ENCODE assay signal across 26 mouse cellular contexts in genomic region chr16:78442830-78443229, GRCm38 (mm10).
DNase-seq lines count a peak whose midpoint lies in the region; ATAC-seq lines count a peak whose summit lies in the region.
"Had no signal": no experiment of that assay in that cellular context is flagged by ENCODE, and none has a peak within 500 bp of the region (broad histone marks: within the 10 kb centered on the region; RNA-seq: fewer than 3 reads in every experiment).

No protein-coding gene starts in this region.

- H3K4me3 ChIP-seq in forebrain, embryonic 16.5 days (replicated peaks; ENCODE audit: low read length) = no peak overlapping the region
- H3K4me3 ChIP-seq in forebrain, embryonic 11.5 days (ENCODE audit: low read depth, low read length) = no peak overlapping the region
- H3K4me3 ChIP-seq in midbrain, embryonic 16.5 days (ENCODE audit: low read depth, low read length) = no peak overlapping the region
- H3K4me3 ChIP-seq in midbrain, embryonic 10.5 days = no peak overlapping the region
- H3K4me3 ChIP-seq: embryonic facial prominence, embryonic 13.5 days; forebrain, embryonic 10.5 days; heart, embryonic 13.5 days; hindbrain, embryonic 10.5 days; limb, embryonic 12.5 days; liver, embryonic 15.5 days; neural tube, embryonic 12.5 days had no signal

- peak; percentile 47; the same call in 1 of the 2 replicates for ATAC-seq in forebrain, embryonic 16.5 days
- no peak for ATAC-seq in forebrain, embryonic 11.5 days (replicated peaks; ENCODE audit: low FRiP score)
- ATAC-seq in midbrain, embryonic 16.5 days = peak; percentile 76

- no peak overlapping the region for H3K4me2 ChIP-seq in forebrain, embryonic 16.5 days (ENCODE audit: low read length)
- H3K4me2 ChIP-seq in forebrain, embryonic 11.5 days (ENCODE audit: low read depth, low read length, severe bottlenecking) = no peak overlapping the region
- no peak overlapping the region for H3K4me2 ChIP-seq in midbrain, embryonic 16.5 days (ENCODE audit: low read length)
- H3K4me2 ChIP-seq: embryonic facial prominence, embryonic 13.5 days; heart, embryonic 13.5 days; limb, embryonic 12.5 days; liver, embryonic 15.5 days; lung, embryonic 14.5 days; neural tube, embryonic 12.5 days had no signal

- H3K9me3 ChIP-seq in forebrain, embryonic 16.5 days (ENCODE audit: control insufficient read depth, low read length) = no peaks in the 10 kb centered on the region
- no peaks in the 10 kb centered on the region for H3K9me3 ChIP-seq in forebrain, embryonic 11.5 days (ENCODE audit: control insufficient read depth, low read length)
- H3K9me3 ChIP-seq in midbrain, embryonic 16.5 days (replicated peaks; ENCODE audit: control insufficient read depth, low read length, poor library complexity, severe bottlenecking) = no peaks in the 10 kb centered on the region
- no peaks in the 10 kb centered on the region for H3K9me3 ChIP-seq in midbrain, embryonic 10.5 days (replicated peaks)
- H3K9me3 ChIP-seq: embryonic facial prominence, embryonic 13.5 days; forebrain, embryonic 10.5 days; liver, embryonic 15.5 days; neural tube, embryonic 12.5 days had no signal

- H3K27me3 ChIP-seq in forebrain, embryonic 16.5 days (replicated peaks; ENCODE audit: control insufficient read depth, insufficient read depth, low read length) = no peaks in the 10 kb centered on the region
- H3K27me3 ChIP-seq in forebrain, embryonic 11.5 days (ENCODE audit: control insufficient read depth, insufficient read depth, low read length) = no peaks in the 10 kb centered on the region
- H3K27me3 ChIP-seq in midbrain, embryonic 16.5 days (ENCODE audit: control insufficient read depth, insufficient read depth, low read depth, low read length) = no peaks in the 10 kb centered on the region
- no peaks in the 10 kb centered on the region for H3K27me3 ChIP-seq in midbrain, embryonic 10.5 days (ENCODE audit: low read depth, poor library complexity, severe bottlenecking)
- H3K27me3 ChIP-seq: embryonic facial prominence, embryonic 13.5 days; heart, embryonic 13.5 days; limb, embryonic 12.5 days; liver, embryonic 15.5 days; neural tube, embryonic 12.5 days had no signal

- H3K27ac ChIP-seq in forebrain, embryonic 16.5 days (ENCODE audit: low read length) = no peak overlapping the region
- H3K27ac ChIP-seq in forebrain, embryonic 11.5 days (ENCODE audit: low read depth, low read length) = no peak overlapping the region
- H3K27ac ChIP-seq in midbrain, embryonic 16.5 days (ENCODE audit: low read length) = peak overlapping the region; percentile 61
- no peak overlapping the region for H3K27ac ChIP-seq in midbrain, embryonic 10.5 days (replicated peaks)
- H3K27ac ChIP-seq: embryonic facial prominence, embryonic 13.5 days; forebrain, embryonic 10.5 days; heart, embryonic 13.5 days; hindbrain, embryonic 10.5 days; limb, embryonic 12.5 days; liver, embryonic 15.5 days; neural tube, embryonic 12.5 days had no signal

- no peak for DNase-seq in forebrain, embryonic 11.5 days (ENCODE audit: low spot score)
- peak; percentile 12 for DNase-seq in layer of hippocampus, adult 11-12 months (ENCODE audit: low spot score)
- DNase-seq in layer of hippocampus, adult 8-10 months (ENCODE audit: low spot score in 2 of 2) = no peak
- no peak for DNase-seq in midbrain, embryonic 10.5 days (ENCODE audit: low spot score)
- peak; percentile 47 for DNase-seq in telencephalon, adult 2 months (ENCODE audit: low read depth, low spot score)
- DNase-seq in ovary, postnatal 36 days (ENCODE audit: low spot score) = no peak
- DNase-seq: adrenal gland, adult 8-10 months; cerebellum, adult 11-12 months; cerebellum, adult 9-11 months; gastrocnemius, postnatal 10 days; heart, postnatal 14 days; kidney, adult 11 months; kidney, postnatal 14 days; lung, embryonic 14.5 days; lung, postnatal 14 days; right cerebral cortex, postnatal 14 days had no signal

- no peaks in the 10 kb centered on the region for H3K4me1 ChIP-seq in forebrain, embryonic 16.5 days (replicated peaks; ENCODE audit: control insufficient read depth, insufficient read depth, low read length)
- no peaks in the 10 kb centered on the region for H3K4me1 ChIP-seq in forebrain, embryonic 11.5 days (replicated peaks; ENCODE audit: control insufficient read depth, insufficient read depth, low read length)
- peaks cover 5% of the 10 kb centered on the region; the same call in 1 of the 2 replicates for H3K4me1 ChIP-seq in midbrain, embryonic 16.5 days (ENCODE audit: control insufficient read depth, insufficient read depth, low read length)
- no peaks in the 10 kb centered on the region for H3K4me1 ChIP-seq in midbrain, embryonic 10.5 days
- H3K4me1 ChIP-seq: embryonic facial prominence, embryonic 13.5 days; heart, embryonic 13.5 days; hindbrain, embryonic 10.5 days; limb, embryonic 12.5 days; liver, embryonic 15.5 days; neural tube, embryonic 12.5 days had no signal

- no peak overlapping the region for H3K9ac ChIP-seq in forebrain, embryonic 16.5 days (replicated peaks; ENCODE audit: low read depth, low read length)
- no peak overlapping the region for H3K9ac ChIP-seq in forebrain, embryonic 11.5 days (ENCODE audit: low read length)
- H3K9ac ChIP-seq in midbrain, embryonic 16.5 days (ENCODE audit: low read depth, low read length) = no peak overlapping the region
- H3K9ac ChIP-seq: embryonic facial prominence, embryonic 13.5 days; heart, embryonic 13.5 days; limb, embryonic 12.5 days; liver, embryonic 15.5 days; lung, embryonic 14.5 days; neural tube, embryonic 12.5 days had no signal

- WGBS in forebrain, embryonic 16.5 days = 91% methylated on average over 7 of the region's 7 CpGs
- WGBS in forebrain, embryonic 11.5 days = 93% methylated on average over 7 of the region's 7 CpGs
- 74% methylated on average over 7 of the region's 7 CpGs for WGBS in midbrain, embryonic 16.5 days
- WGBS in midbrain, embryonic 10.5 days = 91% methylated on average over 7 of the region's 7 CpGs

- H3K36me3 ChIP-seq in forebrain, embryonic 16.5 days (ENCODE audit: control insufficient read depth, insufficient read depth) = no peaks in the 10 kb centered on the region
- H3K36me3 ChIP-seq in forebrain, embryonic 11.5 days (ENCODE audit: control insufficient read depth, insufficient read depth, low read length) = no peaks in the 10 kb centered on the region
- no peaks in the 10 kb centered on the region for H3K36me3 ChIP-seq in midbrain, embryonic 16.5 days (ENCODE audit: control insufficient read depth, insufficient read depth, low read length)
- H3K36me3 ChIP-seq in midbrain, embryonic 10.5 days = no peaks in the 10 kb centered on the region
- H3K36me3 ChIP-seq: embryonic facial prominence, embryonic 13.5 days; forebrain, embryonic 10.5 days; G1E; heart, embryonic 13.5 days; hindbrain, embryonic 10.5 days; limb, embryonic 12.5 days; liver, embryonic 15.5 days; neural tube, embryonic 12.5 days had no signal

Comparison
In these comparisons a context has a peak if more than half of its experiments do, and no peak if none do; other contexts are left out.
1. DNase-seq: peak in layer of hippocampus, adult 11-12 months (single experiment) and telencephalon, adult 2 months (single experiment); none in forebrain, embryonic 11.5 days (single experiment), layer of hippocampus, adult 8-10 months (0 of 2), midbrain, embryonic 10.5 days (single experiment) and ovary, postnatal 36 days (single experiment).